Mouse (Mus musculus): ENCODE results near the gene Msgn1. TPM values are rescaled to one million over a fixed set of nuclear protein-coding genes. Genes with fewer than 3 reads are reported as not detected.
A peak's percentile ranks its signal among the peaks of the same experiment; 100 is the strongest.

Msgn1 gene
- polyA plus RNA-seq, 1 experiment from 2014 or later, result not detected

DNA sequence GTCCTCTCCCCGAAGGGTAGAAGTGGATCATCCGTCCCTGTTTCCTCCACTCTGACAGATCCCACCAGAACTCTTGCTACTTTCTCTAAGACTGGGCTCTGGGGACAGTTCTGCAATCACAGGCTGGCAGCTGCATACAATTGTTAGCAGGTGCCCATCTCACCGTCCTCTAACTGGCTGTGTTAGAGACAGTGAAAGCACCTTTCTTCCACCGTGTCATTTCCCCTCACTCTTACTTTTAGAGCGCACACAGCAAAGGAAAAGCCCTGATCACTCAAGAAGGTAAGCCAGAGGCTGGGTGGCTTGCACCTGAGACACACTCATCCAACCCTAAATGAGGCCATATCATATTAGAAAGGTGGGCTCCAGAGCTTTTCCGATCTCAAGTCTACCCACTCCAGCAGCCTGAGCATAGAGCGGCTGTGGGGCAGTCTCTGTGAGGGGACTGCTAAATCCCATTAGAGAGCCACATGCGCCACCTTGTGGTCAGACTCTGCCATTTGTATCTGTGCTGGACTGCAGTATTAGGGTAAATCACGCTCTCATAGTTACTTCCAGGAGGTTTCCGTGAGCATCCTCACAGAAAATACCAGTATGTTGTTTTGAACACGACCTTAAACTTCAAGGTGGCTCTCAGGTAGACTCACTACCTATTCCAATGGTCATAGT lies 30.2 kb downstream of the Msgn1 start:
- Histone ChIP-seq H3K4me3 (ENCODE audit: low read depth, low read length) (no peak overlapping the region), H3K36me3 (ENCODE audit: control insufficient read depth, insufficient read depth, low read length) (no peaks in the 10 kb centered on the region), H3K4me1 (ENCODE audit: control insufficient read depth, insufficient read depth, low read length) (no peaks in the 10 kb centered on the region), H3K9me3 (ENCODE audit: control insufficient read depth, low read length) (no peaks in the 10 kb centered on the region), H3K27me3 (ENCODE audit: control insufficient read depth, insufficient read depth, low read length) (no peaks in the 10 kb centered on the region), H3K9ac (ENCODE audit: low read length) (no peak overlapping the region), H3K4me2 (peak overlapping the region; percentile 10; the same call in 1 of the 2 replicates), H3K27ac (ENCODE audit: low read depth, low read length) (no peak overlapping the region)
- ATAC-seq (ENCODE audit: low FRiP score) (peak; percentile 96), DNase-seq (ENCODE audit: low spot score, missing footprints) (peak; percentile 98)
- WGBS, result 34% methylated on average over 11 of the region's 11 CpGs

DNA sequence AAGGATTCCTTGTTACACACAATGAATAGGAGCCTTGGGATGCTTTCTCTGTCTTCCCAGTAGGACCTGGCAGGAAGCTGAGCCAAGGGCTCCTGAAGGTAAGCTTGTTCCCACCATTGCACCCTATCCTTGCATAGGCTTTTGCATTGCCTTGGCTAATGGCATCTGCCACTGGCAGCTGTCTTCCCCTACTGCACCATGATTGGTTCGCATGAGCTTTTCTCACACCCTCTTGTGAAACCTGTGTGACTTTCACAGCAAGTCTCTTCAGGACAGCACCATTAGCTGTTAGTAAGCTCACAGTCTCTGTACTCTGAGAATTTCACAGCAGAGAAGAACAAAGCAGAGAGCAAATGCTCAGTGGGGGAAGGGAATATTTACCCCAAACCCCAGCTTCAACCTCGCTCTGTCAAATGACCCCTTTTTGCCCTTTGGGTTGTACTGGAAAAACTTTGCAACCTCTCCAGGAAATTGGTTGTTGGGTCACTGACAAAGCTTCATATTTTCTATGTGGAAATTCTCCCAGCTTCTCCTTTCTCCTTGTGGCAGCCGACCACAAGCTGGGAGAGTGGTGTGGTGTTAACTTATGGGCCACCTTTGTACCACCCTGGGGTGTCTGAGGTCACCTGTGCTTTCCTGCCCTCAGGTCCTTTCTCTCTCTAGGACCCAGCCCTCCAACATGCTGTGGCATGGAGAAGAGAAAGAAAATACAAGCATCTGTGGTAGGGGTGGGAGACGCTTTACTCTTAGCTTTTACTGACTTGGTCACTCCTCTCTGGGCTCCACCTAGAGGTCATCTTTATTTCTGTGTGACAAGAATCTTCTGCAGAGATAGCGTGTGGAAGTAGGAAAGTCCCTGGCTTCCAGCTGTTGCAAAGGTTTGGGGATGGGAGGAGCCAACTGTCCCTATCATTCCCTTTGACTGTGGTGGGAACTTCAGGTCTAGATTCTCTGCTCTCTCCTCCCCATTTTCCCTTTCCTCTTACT lies 31.1 kb downstream of the Msgn1 start:
- Histone ChIP-seq H3K4me2 (no peak overlapping the region), H3K4me1 (ENCODE audit: control insufficient read depth, insufficient read depth, low read length) (no peaks in the 10 kb centered on the region), H3K9me3 (ENCODE audit: control insufficient read depth, low read length) (no peaks in the 10 kb centered on the region), H3K27ac (ENCODE audit: low read depth, low read length) (no peak overlapping the region), H3K9ac (ENCODE audit: low read length) (no peak overlapping the region), H3K4me3 (ENCODE audit: low read depth, low read length) (no peak overlapping the region), H3K27me3 (ENCODE audit: control insufficient read depth, insufficient read depth, low read length) (no peaks in the 10 kb centered on the region), H3K36me3 (ENCODE audit: control insufficient read depth, insufficient read depth, low read length) (no peaks in the 10 kb centered on the region)
- WGBS, result 53% methylated on average over 5 of the region's 5 CpGs
- DNase-seq (ENCODE audit: low spot score, missing footprints) (no peak), ATAC-seq (ENCODE audit: low FRiP score) (no peak)

DNA sequence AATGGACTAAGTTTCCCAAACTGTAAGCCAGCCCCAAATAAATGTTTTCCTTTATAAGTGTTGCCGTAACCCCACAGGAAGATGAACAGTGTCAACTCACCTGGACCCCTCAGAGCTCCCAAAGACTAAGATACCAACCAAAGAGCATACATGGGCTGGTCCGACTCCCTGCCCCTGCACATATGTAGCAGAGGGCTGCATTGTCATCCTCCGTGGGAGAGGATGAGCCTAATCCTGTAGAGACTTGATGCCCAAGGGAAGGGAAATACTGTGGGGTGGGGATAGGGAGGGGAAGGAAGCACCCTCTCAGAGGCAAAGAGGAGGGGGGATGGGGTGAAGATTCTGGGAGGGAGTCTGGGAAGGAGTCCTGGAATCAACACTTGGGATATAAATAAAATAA lies 50.1 kb downstream of the Msgn1 start:
- H3K36me3 ChIP-seq (ENCODE audit: control insufficient read depth, insufficient read depth, low read length), result no peaks in the 10 kb centered on the region
- 92% methylated on average over 3 of the region's 3 CpGs for WGBS
- no peak overlapping the region for H3K9ac ChIP-seq (ENCODE audit: low read length)
- H3K4me3 ChIP-seq (ENCODE audit: low read depth, low read length), result no peak overlapping the region
- no peak overlapping the region for H3K27ac ChIP-seq (ENCODE audit: low read depth, low read length)
- no peaks in the 10 kb centered on the region for H3K27me3 ChIP-seq (ENCODE audit: control insufficient read depth, insufficient read depth, low read length)
- no peaks in the 10 kb centered on the region for H3K9me3 ChIP-seq (ENCODE audit: control insufficient read depth, low read length)
- ATAC-seq (ENCODE audit: low FRiP score) (no peak), DNase-seq (ENCODE audit: low spot score, missing footprints) (no peak)
- no peak overlapping the region for H3K4me2 ChIP-seq
- H3K4me1 ChIP-seq (ENCODE audit: control insufficient read depth, insufficient read depth, low read length), result no peaks in the 10 kb centered on the region

Other genes starting within 250 kb of the Msgn1 start
- 0.26 and 0.34 TPM in 2 replicates for gene Kcns3, start 57.9 kb downstream of the Msgn1 start, polyA plus RNA-seq (2014; fragmentation: Nextera tagmentation; extraction: Ambion mirVana)
- gene Gen1, start 56.8 kb upstream of the Msgn1 start, polyA plus RNA-seq (2014; fragmentation: Nextera tagmentation; extraction: Ambion mirVana), result 14.2 and 20.1 TPM in 2 replicates
- 134 and 143 TPM in 2 replicates for gene Smc6, start 56.9 kb upstream of the Msgn1 start, polyA plus RNA-seq (2014; fragmentation: Nextera tagmentation; extraction: Ambion mirVana)
- gene Vsnl1, start 227.6 kb upstream of the Msgn1 start, polyA plus RNA-seq (2014; fragmentation: Nextera tagmentation; extraction: Ambion mirVana), result 1.3 and 2.5 TPM in 2 replicates
- gene Rad51ap2, start 247.1 kb upstream of the Msgn1 start, polyA plus RNA-seq (2014; fragmentation: Nextera tagmentation; extraction: Ambion mirVana), result 0.22 and 0.42 TPM in 2 replicates

Data from midbrain, embryonic 11.5 days (tissue).